Mouse (Mus musculus) thymus, postnatal 0 days (tissue): ENCODE results near the gene Hmcn1. TPM values are rescaled to one million over a fixed set of nuclear protein-coding genes. Genes with fewer than 3 reads are reported as not detected.

Experiments
- DNase-seq: peaks from one replicate; pipeline ENCODE4 v3.0.0-alpha.2; 2015; ENCODE audit warnings: low spot score
- polyA plus RNA-seq: library from polyadenylated mRNA; unstranded; fragments of >200 nt; fragmentation: Nextera tagmentation; extraction: Ambion mirVana; gene quantifications from 2 replicates; pipeline ENCODE4 v1.2.1, GENCODE M21; 2015

Hmcn1 gene
- polyA plus RNA-seq, 1 experiment from 2014 or later = 0.29 TPM

GRCm38 (mm10) chr1:150783070-150783842, 210.0 kb downstream of the Hmcn1 start:
- DNase-seq = no peak

GRCm38 (mm10) chr1:150779902-150780301, 213.3 kb downstream of the Hmcn1 start:
- peak; percentile 4 for DNase-seq

DNA sequence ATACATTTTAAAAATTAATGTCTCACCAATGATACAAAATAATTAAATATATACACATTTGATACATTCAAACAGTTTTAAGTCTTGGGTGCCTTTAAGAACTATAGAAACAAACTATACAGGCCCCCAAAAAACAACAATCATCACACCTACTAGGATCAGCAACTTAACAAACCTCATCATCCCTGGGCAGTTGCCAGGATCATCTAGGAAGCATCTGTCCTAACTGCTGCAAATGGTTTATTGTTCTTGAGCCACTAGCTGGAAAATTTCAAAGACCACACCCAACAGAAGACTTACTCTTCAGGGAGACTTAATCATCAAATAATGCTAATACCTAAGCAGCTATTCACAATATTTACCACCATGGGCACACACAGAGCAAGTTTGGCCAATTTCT, 216.5 kb downstream of the Hmcn1 start:
- no peak for DNase-seq

DNA sequence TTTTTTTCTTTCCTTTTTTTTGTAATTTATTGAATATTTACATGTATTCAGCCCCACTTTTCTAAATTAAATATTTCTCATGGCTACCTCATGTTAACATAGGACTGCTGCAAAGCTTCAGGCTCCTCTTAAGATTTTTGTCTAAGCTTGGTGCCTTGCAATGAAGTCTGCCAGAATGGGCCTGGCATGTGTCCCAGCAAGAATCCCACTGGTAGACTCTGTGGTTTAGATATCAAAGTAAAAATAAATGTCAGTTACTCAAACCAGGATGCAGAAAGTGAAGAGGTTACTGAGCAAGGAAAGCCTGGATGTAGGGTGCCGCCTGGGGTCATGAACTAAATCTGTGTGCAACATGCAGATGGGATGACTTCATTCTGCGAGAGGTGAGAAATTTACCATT, 217.5 kb downstream of the Hmcn1 start:
- no peak for DNase-seq

DNA sequence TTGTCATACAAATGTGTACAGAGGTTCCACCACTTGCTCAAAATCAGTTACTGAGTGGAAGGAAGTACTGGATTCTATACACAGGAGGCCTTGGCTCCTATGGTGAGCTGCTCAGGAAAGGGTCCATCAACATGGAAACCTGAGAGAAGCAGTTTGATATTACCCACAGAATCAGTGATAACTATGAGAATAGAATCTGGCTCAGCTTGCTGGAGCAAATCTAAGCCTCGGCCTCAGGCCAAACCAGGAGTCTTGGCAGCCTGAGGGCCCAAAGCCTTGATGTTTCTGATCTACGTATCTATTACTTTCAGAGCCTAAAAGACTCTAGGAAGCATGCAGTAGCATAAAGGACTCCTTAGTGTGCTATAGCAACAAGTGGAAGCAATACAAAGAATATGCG, 220.3 kb downstream of the Hmcn1 start:
- DNase-seq = no peak

GRCm38 (mm10) chr1:150770948-150771521, 222.2 kb downstream of the Hmcn1 start:
- DNase-seq = no peak

DNA sequence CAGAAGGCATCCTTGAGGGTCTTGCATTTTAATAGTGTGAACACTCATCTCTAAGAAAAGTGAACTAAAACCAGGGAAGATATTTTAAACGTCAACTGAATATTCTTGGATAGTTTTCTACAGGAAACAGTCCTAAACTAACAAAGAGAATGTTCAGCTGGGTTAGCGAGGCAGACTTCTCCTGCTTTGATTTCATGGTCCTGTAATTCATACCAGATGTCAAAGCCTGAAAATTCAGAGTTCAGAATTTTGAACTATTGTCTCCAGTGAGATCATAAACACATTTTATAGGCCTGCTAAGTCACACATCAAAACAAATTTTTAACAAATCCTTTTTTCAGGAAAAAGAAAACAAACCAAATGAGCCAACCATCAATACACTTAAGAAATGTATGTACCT, 223.4 kb downstream of the Hmcn1 start:
- no peak for DNase-seq

- no peak for DNase-seq
These were observed 231.6 kb downstream of the Hmcn1 start for GRCm38 (mm10) chr1:150761678-150762077.

DNA sequence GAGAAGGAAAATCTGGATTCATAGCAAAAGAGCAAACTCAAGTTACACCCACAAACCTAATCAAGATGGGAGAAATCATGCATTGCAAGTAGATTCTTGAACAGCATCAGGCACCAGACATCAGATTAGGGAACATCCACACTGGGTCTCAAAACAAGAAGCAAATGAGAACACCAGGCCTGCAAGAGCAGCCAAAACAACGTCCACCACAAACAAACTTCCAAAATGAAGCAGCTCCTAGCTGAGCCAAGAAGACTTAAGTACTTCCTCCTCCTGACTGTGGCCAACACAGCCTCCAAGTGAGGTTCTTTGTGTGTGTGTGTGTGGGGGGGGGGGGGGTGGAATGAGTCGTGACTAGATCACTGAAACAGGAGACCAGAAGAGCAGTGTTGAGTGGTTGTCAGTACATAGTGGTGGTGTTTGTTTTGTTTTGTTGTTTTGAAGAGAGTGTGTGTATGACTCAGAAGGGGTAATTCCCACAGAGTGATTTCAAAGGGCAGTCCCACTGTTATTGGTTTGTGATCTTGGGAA, 232.4 kb downstream of the Hmcn1 start:
- no peak for DNase-seq

GRCm38 (mm10) chr1:150759476-150760079, 233.7 kb downstream of the Hmcn1 start:
- DNase-seq = no peak

GRCm38 (mm10) chr1:150753920-150754319, 239.3 kb downstream of the Hmcn1 start:
- no peak for DNase-seq

DNA sequence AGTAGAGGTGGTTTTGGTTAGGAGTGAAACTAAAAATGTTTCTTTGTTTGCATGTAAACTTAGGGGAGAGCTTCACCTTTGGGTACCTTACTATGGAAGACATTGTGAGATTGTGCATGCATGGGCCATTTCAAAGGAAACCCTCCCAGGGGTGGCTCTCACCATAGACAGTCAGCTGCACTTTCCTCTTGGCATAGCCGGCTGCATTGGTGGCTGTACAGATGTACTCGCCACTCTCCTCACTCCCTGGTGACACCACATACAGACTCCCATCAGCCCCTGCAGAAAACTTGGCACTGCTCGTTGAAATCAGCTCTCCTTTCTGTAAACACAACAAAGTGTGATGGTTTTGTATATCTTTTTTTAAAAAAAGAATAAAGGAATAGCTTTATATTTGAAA, 244.5 kb downstream of the Hmcn1 start:
- DNase-seq = no peak

GRCm38 (mm10) chr1:150747771-150748170, 245.5 kb downstream of the Hmcn1 start:
- no peak for DNase-seq

DNA sequence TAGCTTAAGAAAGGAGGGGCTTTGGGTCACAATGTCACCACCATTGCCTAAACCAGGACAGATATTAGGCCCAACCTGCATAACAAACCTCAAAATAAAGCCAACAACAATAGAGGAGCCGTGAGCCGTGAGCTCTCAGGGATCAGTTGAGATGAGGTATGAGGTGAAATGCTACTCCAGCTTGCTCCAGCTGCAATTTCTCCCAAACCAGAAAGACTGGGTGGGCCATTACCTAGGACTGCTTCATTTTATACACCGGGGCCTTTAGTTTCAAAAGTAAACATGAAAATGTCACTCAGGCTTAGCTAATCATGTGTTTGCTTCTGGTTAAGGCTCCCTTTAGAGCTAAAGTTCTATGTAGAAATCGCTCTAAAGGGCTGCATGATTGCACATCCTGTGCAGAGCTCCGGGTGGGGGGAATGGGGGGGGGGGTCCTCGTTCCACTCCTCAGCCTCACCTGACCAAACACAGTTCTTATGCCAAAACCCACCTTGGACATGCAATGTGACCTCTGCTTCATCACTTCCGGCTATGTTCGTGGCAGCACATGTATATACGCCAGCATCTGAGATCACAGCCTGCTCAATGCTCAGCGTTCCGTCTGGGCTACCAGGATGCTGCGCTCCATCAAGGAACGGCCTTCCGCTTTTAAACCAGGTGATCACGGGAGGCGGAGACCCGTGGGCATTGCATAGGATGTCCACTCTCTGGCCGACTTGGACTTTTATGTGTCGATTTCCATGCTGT, 250.0 kb downstream of the Hmcn1 start:
- DNase-seq = no peak

GRCm38 (mm10) chr1:150742376-150743087, 250.7 kb downstream of the Hmcn1 start:
- DNase-seq = no peak

- no peak for DNase-seq
These were observed 281.8 kb downstream of the Hmcn1 start for GRCm38 (mm10) chr1:150711438-150711837.

DNA sequence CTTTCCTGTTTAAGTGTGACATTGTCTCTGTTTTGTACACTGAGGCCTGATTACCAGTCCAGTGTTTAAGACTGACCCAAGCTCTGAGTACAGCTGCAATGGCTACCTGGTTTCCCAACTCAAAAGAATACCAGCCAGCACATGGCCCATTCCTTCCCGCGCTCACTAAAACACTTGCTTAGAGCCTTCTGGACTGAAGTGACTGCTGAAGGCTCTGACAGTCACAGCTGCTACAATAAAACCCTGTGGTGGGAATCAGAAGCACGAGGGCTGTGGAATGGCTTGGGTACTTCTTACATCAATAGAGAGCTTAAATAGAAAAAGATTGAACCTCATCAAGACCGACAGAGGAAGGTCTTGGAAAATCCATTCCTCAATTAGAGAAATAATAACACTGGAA, 286.7 kb downstream of the Hmcn1 start:
- no peak for DNase-seq

- DNase-seq = no peak
These were observed 295.5 kb downstream of the Hmcn1 start for GRCm38 (mm10) chr1:150697749-150698148.

DNA sequence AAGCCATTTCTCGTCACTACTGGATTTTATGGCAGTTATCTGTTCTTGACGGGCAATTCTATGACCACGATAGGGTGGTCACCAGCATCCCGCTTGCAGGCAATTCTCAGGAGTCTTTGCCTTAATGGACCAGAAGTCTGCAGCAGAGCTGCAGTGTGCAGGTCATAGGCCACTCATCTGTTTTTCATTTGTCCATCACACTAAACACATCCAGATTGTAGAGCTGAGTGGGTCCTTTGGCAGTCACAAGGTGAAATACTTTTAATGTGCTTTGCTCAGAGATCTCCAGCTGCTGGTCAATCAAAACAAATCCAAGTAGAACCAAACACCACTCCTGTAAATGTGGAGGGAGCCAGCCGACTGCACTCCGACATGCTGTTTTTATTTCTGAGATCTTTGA, 311.2 kb downstream of the Hmcn1 start:
- DNase-seq = no peak

DNA sequence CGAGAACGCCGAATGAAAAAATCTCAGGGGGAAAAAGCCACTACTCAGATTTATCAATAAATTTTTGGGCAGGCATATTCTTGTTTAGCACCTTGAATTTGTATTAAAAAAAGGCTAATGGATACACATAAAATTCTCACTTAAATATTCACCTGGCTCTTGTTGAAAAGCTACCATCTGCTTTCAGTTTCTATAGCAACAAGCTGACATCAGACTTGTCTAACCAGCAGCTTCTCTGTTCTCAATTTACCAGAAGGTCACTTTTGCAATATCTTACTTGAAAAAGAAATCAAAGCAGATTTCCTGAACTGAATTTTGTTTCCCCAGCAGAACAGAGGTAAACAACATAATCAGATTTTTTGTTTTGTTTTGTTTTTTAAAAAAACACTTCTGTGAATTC, 311.8 kb downstream of the Hmcn1 start:
- DNase-seq = no peak

DNA sequence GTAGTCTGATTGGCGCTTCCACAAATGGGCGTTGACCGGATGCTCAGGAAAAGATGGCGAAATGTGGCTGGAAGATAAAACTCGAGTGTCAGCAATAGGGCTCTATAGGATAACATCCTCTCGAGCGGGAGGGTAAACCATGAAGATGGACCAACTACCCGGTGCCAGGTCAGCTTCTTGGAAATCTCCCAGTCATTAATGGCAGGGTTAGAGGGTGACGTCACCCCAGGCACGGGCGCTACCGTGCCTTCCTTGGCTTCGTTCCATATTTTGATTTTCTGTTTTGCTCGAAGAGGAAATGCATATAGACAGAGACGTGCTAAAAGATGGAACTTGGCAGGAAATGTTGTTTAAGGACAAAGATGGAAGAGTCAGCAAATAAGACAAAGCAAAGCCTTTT, 312.2 kb downstream of the Hmcn1 start:
- no peak for DNase-seq
